Mouse (Mus musculus) cortical plate, adult 2 months (tissue): ENCODE measurements around the gene Nptx2.

Experiments
- CTCF ChIP-seq: fragments of 200-500 bp; IDR thresholded peaks from 2 replicates; pipeline ENCODE4 v1.5.1; 2011; ENCODE audit warnings: mild to moderate bottlenecking, control low read depth, low read length; ENCODE audit not compliant: insufficient read depth; ENCODE audit errors: extremely low read depth
- POLR2A ChIP-seq: fragments of 200-500 bp; IDR thresholded peaks from 2 replicates; pipeline ENCODE4 v1.6.1; 2011; ENCODE audit warnings: mild to moderate bottlenecking, low read length, control low read depth; ENCODE audit not compliant: insufficient read depth; ENCODE audit errors: extremely low read depth

DNA sequence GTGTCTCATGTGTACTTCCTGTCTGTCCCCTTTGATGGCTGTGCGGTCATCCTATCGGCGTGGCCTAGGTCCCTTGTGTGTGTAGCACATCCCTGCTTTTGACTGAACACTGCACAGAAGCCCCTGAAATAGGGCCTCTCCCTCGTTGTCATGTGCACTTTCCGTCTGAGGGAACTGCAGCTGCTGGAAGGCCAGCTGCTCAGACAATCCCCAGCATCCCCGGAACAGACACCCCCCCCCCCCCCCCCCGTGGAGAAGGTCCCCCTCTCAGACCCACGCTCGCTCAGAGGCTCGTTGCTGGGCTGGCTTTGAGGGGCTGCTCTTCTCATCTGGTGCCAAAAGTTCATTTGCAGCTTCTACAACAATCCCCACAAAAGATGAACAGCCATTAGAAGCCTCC, 11.0 kb downstream of the Nptx2 start:
- no peak for TF ChIP-seq POLR2A
- TF ChIP-seq CTCF, result no peak
